14 mouse cellular contexts compared by ENCODE assay signal in the genomic region with DNA sequence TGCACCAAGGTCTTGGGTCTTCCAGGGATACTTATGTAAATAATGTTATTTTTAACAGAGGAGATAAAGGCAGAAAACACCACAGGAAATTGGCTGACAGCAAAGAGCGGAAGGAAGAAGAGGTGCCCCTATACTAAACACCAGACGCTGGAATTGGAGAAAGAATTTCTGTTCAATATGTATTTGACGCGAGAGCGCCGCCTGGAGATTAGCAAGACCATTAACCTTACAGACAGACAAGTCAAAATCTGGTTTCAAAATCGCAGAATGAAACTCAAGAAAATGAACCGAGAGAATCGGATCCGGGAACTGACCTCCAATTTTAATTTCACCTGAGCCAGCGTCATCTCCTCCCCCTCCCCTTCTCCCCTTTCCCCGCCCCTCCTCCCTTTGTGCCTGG. TPM values are rescaled to one million over a fixed set of nuclear protein-coding genes. Genes with fewer than 3 reads are reported as not detected.
DNase-seq lines count a peak whose midpoint lies in the region; ATAC-seq lines count a peak whose summit lies in the region.
"Had no signal": no experiment of that assay in that cellular context is flagged by ENCODE, and none has a peak within 500 bp of the region (broad histone marks: within the 10 kb centered on the region; RNA-seq: fewer than 3 reads in every experiment).

No protein-coding gene starts in this region.

- no peaks in the 10 kb centered on the region for H3K36me3 ChIP-seq in midbrain, embryonic 14.5 days (ENCODE audit: control insufficient read depth, insufficient read depth, low read length)
- H3K36me3 ChIP-seq in midbrain, embryonic 15.5 days (replicated peaks): no peaks in the 10 kb centered on the region
- no peaks in the 10 kb centered on the region for H3K36me3 ChIP-seq in kidney, embryonic 16.5 days (ENCODE audit: insufficient read depth, low read length)
- H3K36me3 ChIP-seq in hindbrain, embryonic 11.5 days (ENCODE audit: control insufficient read depth, insufficient read depth, low read length): no peaks in the 10 kb centered on the region
- H3K36me3 ChIP-seq: forebrain, embryonic 15.5 days; heart, embryonic 13.5 days had no signal

- no peaks in the 10 kb centered on the region for H3K4me1 ChIP-seq in midbrain, embryonic 14.5 days (ENCODE audit: control insufficient read depth, insufficient read depth, low read length)
- H3K4me1 ChIP-seq in midbrain, embryonic 15.5 days: peaks cover 5% of the 10 kb centered on the region; the same call in 1 of the 2 replicates
- H3K4me1 ChIP-seq in kidney, embryonic 16.5 days (ENCODE audit: insufficient read depth, low read length): peaks cover 25% of the 10 kb centered on the region
- no peaks in the 10 kb centered on the region for H3K4me1 ChIP-seq in hindbrain, embryonic 11.5 days (replicated peaks; ENCODE audit: control insufficient read depth, insufficient read depth, low read length)

- H3K27me3 ChIP-seq in midbrain, embryonic 14.5 days (ENCODE audit: control insufficient read depth, insufficient read depth, low read length): peaks cover 99% of the 10 kb centered on the region
- H3K27me3 ChIP-seq in midbrain, embryonic 15.5 days (replicated peaks): peaks cover 95% of the 10 kb centered on the region
- peaks cover 24% of the 10 kb centered on the region for H3K27me3 ChIP-seq in kidney, embryonic 16.5 days (ENCODE audit: insufficient read depth, low read length)
- peaks cover 94% of the 10 kb centered on the region for H3K27me3 ChIP-seq in hindbrain, embryonic 11.5 days (ENCODE audit: control insufficient read depth, insufficient read depth, low read length)

- peak; percentile 50 for DNase-seq in gastrocnemius, adult 18-20 months (ENCODE audit: low spot score)
- no peak for DNase-seq in gastrocnemius, postnatal 25 days
- peak; percentile 71 for DNase-seq in midbrain, embryonic 14.5 days
- DNase-seq in retina, embryonic 14.5 days (ENCODE audit: low spot score): peak; percentile 54
- DNase-seq in hindbrain, embryonic 11.5 days (ENCODE audit: low spot score): no peak
- no peak for DNase-seq in adrenal gland, postnatal 36 days
- DNase-seq: cerebellum, adult 11 months; left cerebral cortex, postnatal 4 days had no signal

- no peaks in the 10 kb centered on the region for H3K9me3 ChIP-seq in midbrain, embryonic 14.5 days (ENCODE audit: control insufficient read depth, low read length)
- H3K9me3 ChIP-seq in midbrain, embryonic 15.5 days: no peaks in the 10 kb centered on the region
- H3K9me3 ChIP-seq in kidney, embryonic 16.5 days (ENCODE audit: low read length): no peaks in the 10 kb centered on the region
- H3K9me3 ChIP-seq in hindbrain, embryonic 11.5 days (ENCODE audit: control insufficient read depth, low read length): no peaks in the 10 kb centered on the region
- H3K9me3 ChIP-seq: forebrain, embryonic 15.5 days; heart, embryonic 13.5 days had no signal

- H3K4me2 ChIP-seq in midbrain, embryonic 14.5 days (ENCODE audit: low read length): no peak overlapping the region
- no peak overlapping the region for H3K4me2 ChIP-seq in midbrain, embryonic 15.5 days
- H3K4me2 ChIP-seq in kidney, embryonic 16.5 days (replicated peaks; ENCODE audit: low read depth, low read length): peak overlapping the region; percentile 84
- H3K4me2 ChIP-seq in hindbrain, embryonic 11.5 days (replicated peaks; ENCODE audit: low read depth, low read length): no peak overlapping the region
- H3K4me2 ChIP-seq: forebrain, embryonic 15.5 days; heart, embryonic 13.5 days had no signal

- H3K9ac ChIP-seq in midbrain, embryonic 14.5 days (replicated peaks; ENCODE audit: low read length): no peak overlapping the region
- no peak overlapping the region for H3K9ac ChIP-seq in midbrain, embryonic 15.5 days
- H3K9ac ChIP-seq in kidney, embryonic 16.5 days (replicated peaks; ENCODE audit: low read length): peak overlapping the region; percentile 59
- no peak overlapping the region for H3K9ac ChIP-seq in hindbrain, embryonic 11.5 days (ENCODE audit: low read depth, low read length)
- H3K9ac ChIP-seq: forebrain, embryonic 15.5 days; heart, embryonic 13.5 days had no signal

- no peak overlapping the region for H3K27ac ChIP-seq in midbrain, embryonic 14.5 days (replicated peaks; ENCODE audit: low read depth, low read length)
- no peak overlapping the region for H3K27ac ChIP-seq in midbrain, embryonic 15.5 days
- H3K27ac ChIP-seq in kidney, embryonic 16.5 days (ENCODE audit: low read length): peak overlapping the region; percentile 79
- no peak overlapping the region for H3K27ac ChIP-seq in hindbrain, embryonic 11.5 days (ENCODE audit: low read depth, low read length)
- H3K27ac ChIP-seq: forebrain, embryonic 15.5 days; heart, embryonic 13.5 days had no signal

- H3K4me3 ChIP-seq in midbrain, embryonic 14.5 days (replicated peaks; ENCODE audit: low read depth, low read length): no peak overlapping the region
- no peak overlapping the region for H3K4me3 ChIP-seq in midbrain, embryonic 15.5 days
- peak overlapping the region; percentile 54 for H3K4me3 ChIP-seq in kidney, embryonic 16.5 days (ENCODE audit: low read length)
- no peak overlapping the region for H3K4me3 ChIP-seq in hindbrain, embryonic 11.5 days (ENCODE audit: low read depth, low read length)
- H3K4me3 ChIP-seq: forebrain, embryonic 15.5 days; heart, embryonic 13.5 days had no signal

- ATAC-seq in midbrain, embryonic 14.5 days (ENCODE audit: low FRiP score, low TSS enrichment): no peak
- ATAC-seq in midbrain, embryonic 15.5 days (replicated peaks): no peak
- no peak for ATAC-seq in kidney, embryonic 16.5 days (ENCODE audit: low FRiP score, low TSS enrichment)
- ATAC-seq in hindbrain, embryonic 11.5 days (ENCODE audit: low FRiP score): no peak
- ATAC-seq: forebrain, embryonic 15.5 days; intestine, embryonic 16.5 days had no signal

- 1% methylated on average over 12 of the region's 12 CpGs for WGBS in midbrain, embryonic 14.5 days
- WGBS in midbrain, embryonic 15.5 days: under 1% methylated on average over 12 of the region's 12 CpGs
- 3% methylated on average over 12 of the region's 12 CpGs for WGBS in kidney, embryonic 16.5 days
- WGBS in hindbrain, embryonic 11.5 days: 4% methylated on average over 12 of the region's 12 CpGs

RNA-seq across cellular contexts. Expression of gene Hoxc5, which starts 3.5 kb away (rescaled TPM):
- 1 to 10 TPM; 1.5 to 2.1 TPM for total RNA-seq in gastrocnemius, adult 18-20 months (2021)
- 1 to 10 TPM; 1.6 to 1.8 TPM for total RNA-seq in gastrocnemius, postnatal 25 days (2021)
- 0.12 TPM in 1 of 2 replicates, not detected in the other for polyA plus RNA-seq in midbrain, embryonic 14.5 days (2014; fragmentation: Nextera tagmentation; extraction: Ambion mirVana)
- 0.09 TPM in 1 of 2 replicates, not detected in the other for polyA plus RNA-seq in midbrain, embryonic 15.5 days (2015; fragmentation: Nextera tagmentation; extraction: Ambion mirVana)
- 4.3 and 5.9 TPM in 2 replicates for polyA plus RNA-seq in kidney, embryonic 16.5 days (2015; fragmentation: Nextera tagmentation; extraction: Ambion mirVana)
- polyA plus RNA-seq in hindbrain, embryonic 11.5 days (2014; fragmentation: Nextera tagmentation; extraction: Ambion mirVana): 21.0 and 21.6 TPM in 2 replicates
- total RNA-seq in adrenal gland, postnatal 36 days (2021): 1 to 10 TPM; 5.7 to 6.2 TPM
- total RNA-seq: left cerebral cortex, postnatal 4 days; neutrophil, adult 5-6 weeks had no signal
- polyA plus RNA-seq: forebrain, embryonic 15.5 days had no signal

RNA-seq across cellular contexts. Expression of gene Hoxc10, which starts 4.1 kb away (rescaled TPM):
- total RNA-seq in gastrocnemius, adult 18-20 months (2021): 10 to 100 TPM; 78.5 to 88.0 TPM
- total RNA-seq in gastrocnemius, postnatal 25 days (2021): 10 to 100 TPM; 61.5 to 69.5 TPM
- not detected in 2 replicates for polyA plus RNA-seq in midbrain, embryonic 14.5 days (2014; fragmentation: Nextera tagmentation; extraction: Ambion mirVana)
- not detected in 2 replicates for polyA plus RNA-seq in midbrain, embryonic 15.5 days (2015; fragmentation: Nextera tagmentation; extraction: Ambion mirVana)
- 49.0 and 54.0 TPM in 2 replicates for polyA plus RNA-seq in kidney, embryonic 16.5 days (2015; fragmentation: Nextera tagmentation; extraction: Ambion mirVana)
- polyA plus RNA-seq in hindbrain, embryonic 11.5 days (2014; fragmentation: Nextera tagmentation; extraction: Ambion mirVana): not detected in 2 replicates
- total RNA-seq in adrenal gland, postnatal 36 days (2021): under 1 TPM; 0.17 to 0.20 TPM
- total RNA-seq: left cerebral cortex, postnatal 4 days; neutrophil, adult 5-6 weeks had no signal
- polyA plus RNA-seq: forebrain, embryonic 15.5 days; heart, embryonic 13.5 days had no signal

RNA-seq across cellular contexts. Expression of gene Hoxc9, which starts 5.5 kb away (rescaled TPM):
- total RNA-seq in gastrocnemius, adult 18-20 months (2021): 1 to 10 TPM; 6.8 to 7.4 TPM
- 1 to 10 TPM; 4.6 to 6.5 TPM for total RNA-seq in gastrocnemius, postnatal 25 days (2021)
- polyA plus RNA-seq in midbrain, embryonic 14.5 days (2014; fragmentation: Nextera tagmentation; extraction: Ambion mirVana): not detected in 2 replicates
- polyA plus RNA-seq in midbrain, embryonic 15.5 days (2015; fragmentation: Nextera tagmentation; extraction: Ambion mirVana): not detected in 2 replicates
- polyA plus RNA-seq in kidney, embryonic 16.5 days (2015; fragmentation: Nextera tagmentation; extraction: Ambion mirVana): 7.4 and 9.2 TPM in 2 replicates
- not detected in 2 replicates for polyA plus RNA-seq in hindbrain, embryonic 11.5 days (2014; fragmentation: Nextera tagmentation; extraction: Ambion mirVana)
- under 1 TPM; 0.72 to 0.96 TPM for total RNA-seq in adrenal gland, postnatal 36 days (2021)
- total RNA-seq: left cerebral cortex, postnatal 4 days; neutrophil, adult 5-6 weeks had no signal
- polyA plus RNA-seq: forebrain, embryonic 15.5 days; heart, embryonic 13.5 days had no signal

RNA-seq across cellular contexts. Expression of gene Hoxc11, which starts 16.5 kb away (rescaled TPM):
- 1 to 10 TPM; 6.7 to 8.3 TPM for total RNA-seq in gastrocnemius, adult 18-20 months (2021)
- 1 to 10 TPM; 6.2 to 7.2 TPM for total RNA-seq in gastrocnemius, postnatal 25 days (2021)
- polyA plus RNA-seq in midbrain, embryonic 14.5 days (2014; fragmentation: Nextera tagmentation; extraction: Ambion mirVana): not detected in 2 replicates
- not detected in 2 replicates for polyA plus RNA-seq in midbrain, embryonic 15.5 days (2015; fragmentation: Nextera tagmentation; extraction: Ambion mirVana)
- polyA plus RNA-seq in kidney, embryonic 16.5 days (2015; fragmentation: Nextera tagmentation; extraction: Ambion mirVana): 1.2 and 1.6 TPM in 2 replicates
- polyA plus RNA-seq in hindbrain, embryonic 11.5 days (2014; fragmentation: Nextera tagmentation; extraction: Ambion mirVana): not detected in 2 replicates
- total RNA-seq in adrenal gland, postnatal 36 days (2021): not detected
- total RNA-seq: left cerebral cortex, postnatal 4 days; neutrophil, adult 5-6 weeks had no signal
- polyA plus RNA-seq: forebrain, embryonic 15.5 days; heart, embryonic 13.5 days had no signal

RNA-seq across cellular contexts. Expression of gene Hoxc8, which starts 19.7 kb away (rescaled TPM):
- 1 to 10 TPM; 1.3 to 1.9 TPM for total RNA-seq in gastrocnemius, adult 18-20 months (2021)
- total RNA-seq in gastrocnemius, postnatal 25 days (2021): 1 to 10 TPM; 1.3 to 1.6 TPM
- not detected in 2 replicates for polyA plus RNA-seq in midbrain, embryonic 14.5 days (2014; fragmentation: Nextera tagmentation; extraction: Ambion mirVana)
- not detected in 2 replicates for polyA plus RNA-seq in midbrain, embryonic 15.5 days (2015; fragmentation: Nextera tagmentation; extraction: Ambion mirVana)
- 6.6 and 9.2 TPM in 2 replicates for polyA plus RNA-seq in kidney, embryonic 16.5 days (2015; fragmentation: Nextera tagmentation; extraction: Ambion mirVana)
- not detected in 2 replicates for polyA plus RNA-seq in hindbrain, embryonic 11.5 days (2014; fragmentation: Nextera tagmentation; extraction: Ambion mirVana)
- 10 to 100 TPM; 25.4 to 29.5 TPM for total RNA-seq in adrenal gland, postnatal 36 days (2021)
- total RNA-seq: left cerebral cortex, postnatal 4 days; neutrophil, adult 5-6 weeks had no signal
- polyA plus RNA-seq: forebrain, embryonic 15.5 days; heart, embryonic 13.5 days had no signal

Comparison
In these comparisons a context has a peak if more than half of its experiments do, and no peak if none do; other contexts are left out.
1. DNase-seq: peak in gastrocnemius, adult 18-20 months (single experiment), midbrain, embryonic 14.5 days (single experiment) and retina, embryonic 14.5 days (single experiment); none in gastrocnemius, postnatal 25 days (single experiment), hindbrain, embryonic 11.5 days (single experiment) and adrenal gland, postnatal 36 days (0 of 2).
2. RNA of gene Hoxc10, which starts 4.1 kb away (polyA plus RNA-seq): 49.0 to 54.0 TPM in kidney, embryonic 16.5 days; not detected in midbrain, embryonic 14.5 days, not detected in midbrain, embryonic 15.5 days and not detected in hindbrain, embryonic 11.5 days; every median in the first group is over 10 times any median in the second.